Mouse (Mus musculus) limb, embryonic 14.5 days (tissue): ENCODE results near the gene Gm8994. TPM values are rescaled to one million over a fixed set of nuclear protein-coding genes. Genes with fewer than 3 reads are reported as not detected.

Experiments
- ATAC-seq: fragments of 200-750 bp; cut with Nextera tagmentation; 2 replicates; pipeline ENCODE4 v1.8.0; 2017; ENCODE audit warnings: low read depth, moderate number of reproducible peaks, moderate TSS enrichment; ENCODE audit not compliant: low FRiP score
- DNase-seq: peaks from one replicate; pipeline ENCODE4 v3.0.0-alpha.2; 2015; ENCODE audit warnings: low spot score
- H3K27ac ChIP-seq: fragments of 300-500 bp; sonication (generic); replicated peaks from 2 replicates; pipeline ENCODE4 v1.5.1; 2014; ENCODE audit warnings: low read depth, mild to moderate bottlenecking, low read length, moderate library complexity, mixed read lengths
- H3K27me3 ChIP-seq: fragments of 300-500 bp; sonication (generic); 2 replicates; pipeline ENCODE4 v1.6.1; 2014; ENCODE audit warnings: low read length, mixed read lengths; ENCODE audit not compliant: control insufficient read depth, insufficient read depth
- H3K36me3 ChIP-seq: fragments of 300-500 bp; sonication (generic); 2 replicates; pipeline ENCODE4 v1.6.1; 2014; ENCODE audit warnings: mild to moderate bottlenecking, low read length, moderate library complexity, mixed read lengths; ENCODE audit not compliant: control insufficient read depth, insufficient read depth
- H3K4me1 ChIP-seq: fragments of 300-500 bp; sonication (generic); 2 replicates; pipeline ENCODE4 v1.6.1; 2014; ENCODE audit warnings: antibody characterized with exemption, low read length, mixed read lengths; ENCODE audit not compliant: control insufficient read depth, insufficient read depth
- H3K4me2 ChIP-seq: fragments of 300-500 bp; sonication (generic); replicated peaks from 2 replicates; pipeline ENCODE4 v1.6.1; 2014; ENCODE audit warnings: low read depth, mild to moderate bottlenecking, low read length, moderate library complexity; ENCODE audit not compliant: severe bottlenecking
- H3K4me3 ChIP-seq: fragments of 300-500 bp; sonication (generic); replicated peaks from 2 replicates; pipeline ENCODE4 v1.5.1; 2014; ENCODE audit warnings: low read length
- H3K9ac ChIP-seq: fragments of 300-500 bp; sonication (generic); 2 replicates; pipeline ENCODE4 v1.6.1; 2014; ENCODE audit warnings: mild to moderate bottlenecking, low read depth, low read length, moderate library complexity; ENCODE audit not compliant: severe bottlenecking
- H3K9me3 ChIP-seq: fragments of 300-500 bp; sonication (generic); 2 replicates; pipeline ENCODE4 v1.6.1; 2016; ENCODE audit warnings: low read length; ENCODE audit not compliant: control insufficient read depth
- POLR2A ChIP-seq: fragments of 200-500 bp; IDR thresholded peaks from 2 replicates; pipeline ENCODE4 v1.8.0; 2012; ENCODE audit warnings: inconsistent platforms, mild to moderate bottlenecking, moderate library complexity, borderline replicate concordance; ENCODE audit not compliant: insufficient read depth, insufficient read length; ENCODE audit errors: extremely low read depth
- WGBS: fragments of 180-500 bp; shearing (Covaris S2); extraction: QIAGEN DNeasy Blood & Tissue Kit; methylation state at CpG from one replicate; pipeline ENCODE4 v1.1.7; 2014; 5-methylcytosine and 5-hydroxymethylcytosine counted together
- polyA plus RNA-seq, 2 experiments: library from polyadenylated mRNA; depleted of rRNA in 1 of 2; stranded (reverse) in 1 of 2; unstranded in 1 of 2; fragments of >200 nt; fragmentation: Nextera tagmentation in 1 of 2; extraction: Ambion mirVana in 1 of 2; gene quantifications; 2 replicates each; pipeline versions ENCODE4 v1.2.1 to v1.2.3; 2012 to 2014

Gm8994 gene
- polyA plus RNA-seq, 2 experiments: 0.05 to 0.15 TPM

DNA sequence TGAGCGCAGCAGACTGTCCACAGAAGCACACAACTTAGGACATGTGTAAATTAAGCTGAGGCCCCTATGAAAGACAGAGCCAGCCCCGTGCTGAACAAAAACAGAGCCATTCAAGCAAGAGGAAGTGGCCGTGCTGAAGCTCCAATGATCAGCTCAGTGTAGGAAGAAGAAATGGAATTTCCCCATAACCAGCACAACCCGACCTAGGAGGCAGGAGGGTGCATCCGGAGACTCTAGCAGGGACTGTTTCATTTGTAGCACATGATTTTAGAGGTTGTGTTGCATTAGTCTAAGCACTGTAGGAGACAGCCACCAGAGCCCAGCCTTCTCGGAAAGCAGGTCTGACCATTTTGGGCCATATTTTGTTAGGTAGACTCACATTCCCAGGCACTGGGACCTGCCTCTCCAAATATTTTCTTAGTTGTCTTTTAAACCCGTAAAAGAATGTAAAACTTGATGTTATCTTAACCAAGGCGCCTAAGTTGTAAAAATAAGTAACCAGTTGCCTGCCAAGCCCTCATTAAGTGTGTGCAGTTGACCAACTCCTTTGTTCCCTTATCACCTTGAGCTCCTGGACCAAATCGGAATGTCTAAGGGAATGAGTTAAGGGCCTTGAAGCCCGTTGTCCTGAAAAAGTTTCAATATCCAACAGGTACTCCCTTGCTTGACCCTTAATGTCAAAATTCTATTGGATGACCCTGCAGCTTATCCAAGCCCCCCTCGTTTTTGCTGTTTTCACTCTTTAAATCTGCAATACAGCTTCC, 35.2 kb upstream of the Gm8994 start:
- Histone ChIP-seq H3K36me3 (no peaks in the 10 kb centered on the region), H3K9ac (no peak overlapping the region), H3K27ac (no peak overlapping the region), H3K9me3 (no peaks in the 10 kb centered on the region), H3K27me3 (no peaks in the 10 kb centered on the region), H3K4me2 (no peak overlapping the region), H3K4me1 (no peaks in the 10 kb centered on the region), H3K4me3 (no peak overlapping the region)
- WGBS: 64% methylated on average over 11 of the region's 11 CpGs
- ATAC-seq (no peak), DNase-seq (no peak)
- no peak for TF ChIP-seq POLR2A

DNA sequence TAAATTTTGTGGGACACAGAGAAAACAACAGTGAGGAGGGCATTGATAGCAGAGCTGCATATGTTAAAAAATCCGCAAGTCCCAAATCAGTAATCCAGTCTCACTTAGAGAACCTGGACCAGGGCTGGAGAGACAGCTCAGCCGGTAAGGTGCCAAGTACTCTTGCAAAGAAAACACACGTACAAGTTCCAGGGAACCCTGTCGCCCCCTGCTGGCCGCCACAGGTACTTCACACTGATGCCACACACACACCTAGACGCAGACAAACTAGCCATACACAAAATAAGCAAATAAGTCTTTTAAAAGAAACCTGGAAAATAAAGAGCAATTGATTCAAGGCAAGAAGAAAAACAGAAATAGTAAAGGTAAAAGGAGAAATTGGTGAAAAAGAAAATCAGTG, 33.6 kb upstream of the Gm8994 start:
- H3K27me3 ChIP-seq: no peaks in the 10 kb centered on the region
- ATAC-seq: no peak
- 82% methylated on average over 6 of the region's 6 CpGs for WGBS
- H3K4me2 ChIP-seq: no peak overlapping the region
- H3K27ac ChIP-seq: no peak overlapping the region
- no peaks in the 10 kb centered on the region for H3K9me3 ChIP-seq
- no peaks in the 10 kb centered on the region for H3K36me3 ChIP-seq
- no peak overlapping the region for H3K4me3 ChIP-seq
- H3K9ac ChIP-seq: no peak overlapping the region
- H3K4me1 ChIP-seq: no peaks in the 10 kb centered on the region
- DNase-seq: no peak
- no peak for TF ChIP-seq POLR2A

DNA sequence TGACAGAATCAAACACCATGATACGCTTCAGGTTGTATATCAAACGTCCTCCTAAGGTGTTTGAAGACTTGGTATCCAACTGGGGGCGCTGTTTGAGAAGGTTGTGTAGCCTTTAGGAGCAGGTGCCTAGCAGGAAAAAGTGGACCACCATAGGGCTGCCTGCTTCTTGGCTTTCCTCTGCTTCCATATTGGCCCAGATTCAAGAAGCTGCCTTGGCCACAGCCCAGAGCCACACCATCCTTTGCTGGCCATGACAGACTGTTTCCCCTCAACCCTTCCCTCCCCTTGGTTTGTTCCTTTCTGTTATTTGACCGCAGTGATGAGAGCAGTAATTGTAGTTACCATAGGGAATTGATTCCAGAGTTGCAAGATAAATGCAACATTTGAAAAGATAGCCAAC, 31.5 kb upstream of the Gm8994 start:
- DNase-seq (no peak), ATAC-seq (no peak)
- 79% methylated on average over 4 of the region's 4 CpGs for WGBS
- Histone ChIP-seq H3K4me3 (no peak overlapping the region), H3K9ac (no peak overlapping the region), H3K9me3 (no peaks in the 10 kb centered on the region), H3K27ac (no peak overlapping the region), H3K4me1 (no peaks in the 10 kb centered on the region), H3K27me3 (no peaks in the 10 kb centered on the region), H3K36me3 (no peaks in the 10 kb centered on the region), H3K4me2 (no peak overlapping the region)
- no peak for TF ChIP-seq POLR2A

DNA sequence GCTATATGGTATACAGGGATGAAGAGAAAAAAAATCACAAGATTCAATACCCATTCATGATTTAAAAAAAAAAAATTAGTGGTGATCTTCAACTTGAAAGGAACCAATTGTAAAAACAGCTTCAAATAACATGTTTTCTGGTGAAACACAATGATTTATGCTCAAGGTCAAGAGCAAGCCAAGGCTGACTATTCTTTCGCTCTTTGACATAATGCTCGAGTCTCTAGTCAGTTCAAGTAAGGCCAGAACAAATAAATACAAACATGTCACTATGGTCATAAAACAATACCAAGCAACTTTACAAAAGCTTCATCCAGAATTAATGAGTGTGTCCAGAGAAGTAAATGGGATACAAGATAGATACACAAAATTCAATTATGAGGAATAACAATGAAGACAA, 31.1 kb upstream of the Gm8994 start:
- no peaks in the 10 kb centered on the region for H3K36me3 ChIP-seq
- no peak overlapping the region for H3K4me2 ChIP-seq
- ATAC-seq (no peak), DNase-seq (no peak)
- 82% methylated on average over 2 of the region's 2 CpGs for WGBS
- TF ChIP-seq POLR2A: no peak
- H3K4me3 ChIP-seq: no peak overlapping the region
- no peaks in the 10 kb centered on the region for H3K9me3 ChIP-seq
- H3K4me1 ChIP-seq: no peaks in the 10 kb centered on the region
- no peak overlapping the region for H3K9ac ChIP-seq
- no peak overlapping the region for H3K27ac ChIP-seq
- no peaks in the 10 kb centered on the region for H3K27me3 ChIP-seq

DNA sequence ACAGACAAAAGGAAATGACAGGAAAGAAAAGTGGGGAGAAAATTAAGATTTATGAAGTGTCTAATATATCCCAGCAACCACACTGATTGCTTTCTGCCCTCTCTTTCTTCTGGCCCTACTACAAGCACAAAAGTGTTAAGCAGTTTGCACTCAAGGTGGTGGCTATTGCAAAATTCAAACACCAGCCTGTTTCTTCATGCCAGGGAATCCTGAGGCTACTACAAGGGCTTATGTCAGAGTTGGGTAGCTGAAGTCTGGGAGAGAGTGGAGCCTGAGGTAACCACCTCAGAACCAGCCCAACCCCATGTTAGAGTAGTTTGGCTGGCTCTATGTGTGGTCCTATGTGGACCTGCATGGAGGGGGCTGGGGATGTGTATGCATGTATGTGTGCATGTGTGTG, 23.8 kb upstream of the Gm8994 start:
- Histone ChIP-seq H3K27ac (no peak overlapping the region), H3K9ac (no peak overlapping the region), H3K4me1 (no peaks in the 10 kb centered on the region), H3K27me3 (no peaks in the 10 kb centered on the region), H3K36me3 (no peaks in the 10 kb centered on the region), H3K9me3 (no peaks in the 10 kb centered on the region), H3K4me2 (no peak overlapping the region), H3K4me3 (no peak overlapping the region)
- no peak for DNase-seq
- no peak for TF ChIP-seq POLR2A
- ATAC-seq: no peak
